Mouse (Mus musculus) 3T3-L1 (cell line): ENCODE results near the gene Iqsec1.

Source experiments
- DNase-seq: peaks from one replicate; pipeline ENCODE4 v3.0.0-alpha.2; 2015; ENCODE audit warnings: low read depth, low spot score

The Iqsec1 gene

DNA sequence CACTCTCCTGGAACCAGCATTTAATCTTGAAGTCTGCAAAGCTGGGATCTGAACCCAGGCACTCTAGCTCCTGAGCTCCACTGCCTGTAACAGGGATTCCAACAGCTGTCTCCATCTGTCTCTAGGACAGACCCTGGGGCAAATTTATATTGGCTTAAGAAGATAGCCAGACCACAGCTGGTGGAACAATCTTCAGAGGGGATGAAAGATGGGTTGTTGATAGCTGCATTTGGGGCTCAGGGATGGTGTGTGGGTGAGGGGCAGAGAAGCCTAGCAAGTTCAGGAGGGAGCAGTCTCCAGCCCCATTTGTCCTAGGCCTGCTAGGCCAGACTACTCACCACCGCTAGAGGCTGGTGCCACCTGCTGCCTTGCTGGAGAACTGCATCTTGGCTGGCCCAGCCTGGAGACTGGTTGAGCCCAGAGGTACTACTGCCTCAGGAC is 260.0 kb downstream of the Iqsec1 start:
- peak; percentile 89 for DNase-seq

DNA sequence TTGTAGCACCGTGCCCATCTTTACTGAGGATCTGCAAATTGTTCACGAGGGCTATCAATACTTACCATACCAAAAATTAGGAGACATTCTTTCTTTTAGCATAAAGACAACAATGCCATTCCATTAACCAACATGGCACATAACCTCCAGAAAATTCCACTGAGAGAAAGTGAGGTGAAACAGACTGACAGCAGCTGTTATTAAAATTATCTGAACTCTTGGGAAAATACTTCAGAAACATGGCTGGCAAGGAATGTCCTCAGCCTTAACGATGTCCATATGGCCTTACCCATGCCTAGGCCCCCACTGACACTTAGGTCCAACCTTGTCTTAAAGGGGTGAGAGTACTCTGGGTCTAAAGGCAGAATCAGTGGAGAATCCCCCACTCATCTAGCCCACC is 260.7 kb downstream of the Iqsec1 start:
- no peak for DNase-seq

DNA sequence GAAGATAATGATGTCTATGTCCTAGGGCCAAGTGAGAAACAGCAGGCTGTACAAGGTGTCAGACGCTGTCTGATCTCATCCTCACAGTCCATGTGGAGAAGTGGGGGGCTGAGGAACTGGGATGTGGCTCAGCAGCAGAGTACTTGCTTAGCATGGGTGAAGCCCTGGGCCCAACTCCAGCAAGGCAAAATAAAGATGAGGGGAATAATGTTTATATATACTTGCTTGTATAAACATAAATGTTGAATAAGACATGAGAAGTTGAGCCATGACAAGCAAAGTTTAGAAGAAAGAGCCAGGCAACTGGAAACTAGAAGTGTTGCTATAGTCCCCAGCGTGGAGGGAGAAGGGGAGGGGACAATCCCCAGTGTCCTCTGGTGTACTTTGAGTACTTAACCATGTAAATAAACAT is 261.8 kb downstream of the Iqsec1 start:
- DNase-seq: no peak

DNA sequence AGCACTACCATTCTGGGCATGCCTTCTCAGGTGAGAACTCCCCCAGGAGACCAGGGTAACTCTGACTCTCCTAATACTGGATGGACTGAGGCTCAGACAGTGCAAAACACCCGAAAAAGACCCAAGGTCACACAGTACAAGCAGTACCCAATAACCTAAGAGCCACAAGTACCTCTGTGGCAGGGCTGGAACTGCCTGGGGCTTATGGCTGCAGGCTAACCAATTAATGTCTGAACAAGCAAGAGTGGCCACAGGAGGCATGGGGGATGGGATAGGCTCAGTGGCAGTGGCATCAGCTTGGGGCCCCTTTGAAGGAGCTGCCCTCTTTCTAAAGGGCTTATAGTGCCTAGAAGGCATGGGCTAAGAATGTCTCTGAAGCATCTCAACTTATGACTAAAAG is 263.0 kb downstream of the Iqsec1 start:
- no peak for DNase-seq

DNA sequence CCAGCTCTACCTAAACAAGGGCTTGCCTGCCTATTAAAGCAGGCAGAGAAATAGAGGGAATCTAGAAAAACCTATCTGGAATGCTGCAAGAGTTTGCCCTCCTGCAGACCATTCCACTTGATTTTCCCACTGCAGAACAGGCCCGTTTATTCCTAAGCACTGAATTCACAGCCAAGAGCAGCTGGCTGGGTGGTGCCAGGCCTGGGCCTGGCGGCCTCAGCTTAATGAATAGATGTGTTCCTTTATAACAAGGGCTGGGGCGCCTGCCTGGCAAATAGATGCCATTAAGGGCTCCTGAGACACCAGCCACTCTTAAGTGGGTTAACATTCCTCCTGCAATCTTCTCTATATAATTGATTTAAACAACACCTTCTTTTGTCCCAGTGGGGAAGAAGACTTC is 265.5 kb downstream of the Iqsec1 start:
- DNase-seq: no peak

DNA sequence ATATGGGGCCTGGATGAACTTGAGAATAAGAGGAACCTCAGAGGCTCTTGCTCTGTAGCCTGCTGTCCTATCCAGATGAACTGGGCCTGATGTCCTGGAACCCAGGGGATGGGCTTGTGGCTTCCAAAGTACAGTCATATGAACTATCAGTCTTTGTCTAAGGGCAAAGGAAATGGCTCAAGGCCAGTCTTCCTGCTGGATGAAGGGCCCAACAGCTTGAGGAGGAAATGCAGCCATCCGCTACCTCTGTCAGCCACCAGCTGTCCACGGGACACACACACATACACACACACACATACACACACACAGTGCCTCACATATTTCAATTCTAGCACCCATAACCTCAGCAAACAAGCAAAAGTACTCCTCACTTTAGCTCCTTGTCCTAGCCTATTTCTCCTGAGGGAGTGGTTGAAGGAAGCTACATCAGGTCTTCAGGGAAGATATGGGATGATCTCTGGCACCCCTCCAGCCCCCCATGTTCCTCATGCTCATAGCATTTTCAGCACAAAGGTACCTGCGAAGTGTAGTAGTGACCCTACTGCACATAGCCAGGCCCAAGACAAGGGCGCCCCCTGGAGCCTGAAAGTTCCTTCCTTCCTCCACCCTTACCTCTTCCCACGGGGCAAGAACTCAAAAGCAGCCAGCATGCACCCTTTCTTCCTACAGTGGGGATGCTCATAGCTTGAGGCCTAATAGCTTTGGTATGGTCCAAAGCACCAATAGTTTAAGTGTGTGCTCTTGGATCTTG is 267.3 kb downstream of the Iqsec1 start:
- DNase-seq: no peak

DNA sequence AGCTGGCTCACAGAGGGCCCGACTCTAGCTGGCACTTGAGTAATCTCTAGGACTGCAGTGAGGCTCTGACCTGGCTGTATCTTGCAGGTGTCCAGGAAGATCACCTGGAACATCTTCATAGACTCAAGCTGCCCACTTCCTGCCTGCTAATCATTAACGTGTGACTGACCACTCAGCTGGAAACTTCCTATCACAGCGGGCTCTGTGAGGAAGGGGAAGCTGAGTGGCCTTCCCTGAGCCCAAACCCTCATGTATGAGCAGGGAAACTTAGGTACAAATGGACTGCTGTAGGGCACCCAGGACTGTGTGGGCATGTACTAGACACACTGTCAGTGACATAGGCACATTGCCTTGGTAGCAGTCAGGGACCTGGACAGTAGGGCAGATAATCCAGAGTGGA is 268.3 kb downstream of the Iqsec1 start:
- DNase-seq: no peak

DNA sequence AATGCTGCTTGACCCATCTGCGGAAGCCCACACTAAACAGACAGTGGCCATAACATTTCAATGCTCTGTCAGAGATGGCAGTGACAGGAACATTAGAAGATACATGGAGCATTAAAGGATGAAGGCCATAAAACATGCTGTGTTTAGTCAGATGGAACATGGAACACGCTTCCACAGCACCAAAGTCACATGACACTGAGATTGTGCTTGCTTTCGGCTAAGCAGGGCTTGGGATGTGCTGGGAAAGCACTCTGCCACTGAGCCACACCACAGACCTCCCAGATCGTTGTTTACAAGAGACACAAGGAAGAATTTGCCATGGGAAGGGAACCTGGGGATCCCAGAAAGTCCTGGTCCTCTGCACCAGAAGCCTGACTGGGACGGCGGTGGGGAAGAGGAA is 269.1 kb downstream of the Iqsec1 start:
- DNase-seq: no peak

DNA sequence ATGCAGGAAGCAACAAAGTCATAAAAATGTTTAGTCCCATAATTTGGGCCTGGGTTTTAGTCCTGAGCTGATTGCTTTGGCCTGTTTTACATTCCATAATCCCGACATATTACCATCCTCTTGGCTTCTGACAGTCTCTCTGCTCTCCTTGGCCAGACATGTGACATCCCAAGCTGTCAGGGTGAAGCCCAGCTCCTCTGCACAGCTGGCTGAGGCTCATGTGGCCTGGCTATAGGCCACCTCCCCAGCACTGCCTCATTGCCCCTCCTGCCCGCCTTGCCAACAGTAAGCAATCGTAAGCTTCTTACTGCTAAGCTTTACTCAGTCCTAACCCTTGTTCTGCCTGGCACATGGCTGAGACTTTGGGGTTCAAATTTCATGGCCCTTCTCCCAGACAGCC is 270.0 kb downstream of the Iqsec1 start:
- peak; percentile 70 for DNase-seq

DNA sequence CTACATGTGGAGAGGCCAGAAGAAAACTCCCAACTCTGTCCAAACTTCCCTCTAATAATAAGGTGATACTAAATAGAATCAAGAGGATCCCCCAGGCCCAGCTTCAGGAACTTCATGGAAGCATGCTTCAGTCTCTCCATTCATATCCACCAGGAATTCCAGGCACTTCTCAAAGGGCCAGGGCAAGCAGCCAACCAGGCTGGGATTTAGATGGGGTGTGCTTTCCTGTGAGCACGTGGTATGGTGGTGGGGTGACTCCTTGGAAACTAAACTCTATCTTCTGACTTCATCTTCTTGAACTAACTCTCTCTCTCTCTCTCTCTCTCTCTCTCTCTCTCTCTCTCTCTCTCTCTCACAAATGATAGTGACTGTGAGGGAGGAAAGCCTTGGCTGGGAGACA is 270.8 kb downstream of the Iqsec1 start:
- peak; percentile 74 for DNase-seq

DNA sequence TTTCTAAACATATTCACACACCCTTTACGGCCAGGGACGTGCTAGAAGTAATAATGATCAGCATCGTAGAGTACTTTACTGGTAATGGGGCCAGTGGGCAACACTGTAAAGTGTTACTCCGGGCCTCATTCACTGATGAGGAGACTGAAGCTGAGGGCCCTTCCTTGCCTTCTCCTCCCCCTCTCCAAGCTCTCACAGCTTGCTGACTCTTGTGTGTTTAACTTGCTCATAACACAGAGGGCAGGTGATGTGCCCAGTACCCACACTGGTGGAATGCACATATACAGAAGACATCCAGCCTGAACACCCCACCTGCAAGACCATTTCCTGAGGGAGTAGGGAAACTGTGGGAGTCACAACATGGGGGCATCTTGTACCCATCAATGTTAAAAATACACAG is 271.6 kb downstream of the Iqsec1 start:
- no peak for DNase-seq

DNA sequence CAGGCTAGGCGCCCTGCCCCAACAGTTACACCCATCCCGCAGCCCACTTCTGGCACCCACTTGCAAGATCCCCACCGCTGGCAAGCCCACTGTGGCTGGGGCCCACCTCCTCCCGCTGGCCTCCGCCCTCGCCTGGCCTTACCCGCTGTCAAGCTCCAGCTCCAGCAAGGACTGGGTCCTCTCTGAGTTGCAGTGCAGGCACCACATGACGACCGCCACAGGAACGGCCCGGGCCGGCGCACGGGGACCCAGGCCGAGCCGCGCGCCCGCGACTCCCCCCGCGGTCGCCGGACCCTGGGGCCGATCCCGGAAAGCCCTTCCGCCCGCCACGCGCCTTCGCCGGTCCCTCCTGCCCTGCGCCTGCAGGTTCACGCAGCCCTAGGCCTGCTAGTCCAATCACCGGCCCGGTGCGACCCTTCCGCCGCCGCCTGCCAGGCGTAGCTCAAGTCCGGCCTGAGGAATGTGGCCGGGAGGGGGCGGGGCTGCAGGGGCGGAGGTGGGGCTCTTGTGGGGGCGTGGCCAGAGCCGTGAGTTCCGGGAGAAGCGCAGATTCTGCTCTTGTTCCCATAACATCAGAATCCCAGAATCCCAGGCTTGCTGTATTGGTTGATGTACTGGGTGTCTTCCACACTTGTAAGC is 272.3 kb downstream of the Iqsec1 start:
- peak; percentile 90 for DNase-seq

DNA sequence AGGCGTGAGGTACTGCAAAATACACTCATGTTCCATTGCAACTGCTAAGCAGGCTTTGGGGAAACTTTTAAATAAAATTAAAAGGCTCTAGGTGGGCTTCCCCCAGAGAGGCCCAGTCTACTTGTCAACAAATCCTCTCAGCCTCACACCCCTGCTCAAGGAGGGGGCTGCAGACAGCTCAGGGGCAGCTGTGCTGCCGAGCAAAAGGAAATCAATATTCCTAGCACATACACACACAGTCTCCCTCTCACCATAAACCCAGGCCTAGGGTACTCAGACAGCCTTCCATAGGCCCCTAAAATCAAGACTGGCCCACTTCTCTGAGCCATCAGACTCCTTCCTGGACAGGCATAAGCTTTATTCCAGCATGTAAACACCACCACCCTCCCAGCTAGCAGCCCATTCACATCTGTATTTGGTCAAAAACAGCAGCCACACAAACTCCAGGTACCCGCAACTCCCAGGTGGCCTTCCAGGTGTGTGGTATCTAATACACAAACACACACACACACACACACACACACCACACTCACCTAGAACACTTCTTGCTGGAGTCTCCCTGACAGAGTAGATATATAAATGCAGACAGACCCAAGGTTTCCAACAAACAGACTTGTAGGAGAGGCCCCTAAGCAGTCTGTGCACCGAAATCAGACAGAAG is 273.1 kb downstream of the Iqsec1 start:
- no peak for DNase-seq

DNA sequence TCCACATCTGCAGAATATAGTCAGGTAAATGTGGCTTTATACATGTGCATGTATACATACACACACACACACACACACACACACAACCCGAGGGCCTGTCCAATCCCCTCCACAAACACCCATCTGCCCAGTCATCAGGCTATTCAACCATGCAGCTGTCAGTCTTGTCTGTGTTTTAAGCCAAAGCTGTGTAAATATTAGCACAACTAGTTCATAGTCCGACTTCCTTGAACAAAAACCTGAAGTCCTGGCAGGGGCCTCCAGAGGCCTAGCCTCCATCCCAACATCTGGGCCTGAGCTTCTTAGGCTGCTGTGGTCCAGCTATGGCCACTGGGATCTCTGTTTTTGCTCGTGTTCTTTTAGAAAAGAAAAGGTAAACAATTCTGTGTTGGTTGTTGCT is 274.8 kb downstream of the Iqsec1 start:
- no peak for DNase-seq

DNA sequence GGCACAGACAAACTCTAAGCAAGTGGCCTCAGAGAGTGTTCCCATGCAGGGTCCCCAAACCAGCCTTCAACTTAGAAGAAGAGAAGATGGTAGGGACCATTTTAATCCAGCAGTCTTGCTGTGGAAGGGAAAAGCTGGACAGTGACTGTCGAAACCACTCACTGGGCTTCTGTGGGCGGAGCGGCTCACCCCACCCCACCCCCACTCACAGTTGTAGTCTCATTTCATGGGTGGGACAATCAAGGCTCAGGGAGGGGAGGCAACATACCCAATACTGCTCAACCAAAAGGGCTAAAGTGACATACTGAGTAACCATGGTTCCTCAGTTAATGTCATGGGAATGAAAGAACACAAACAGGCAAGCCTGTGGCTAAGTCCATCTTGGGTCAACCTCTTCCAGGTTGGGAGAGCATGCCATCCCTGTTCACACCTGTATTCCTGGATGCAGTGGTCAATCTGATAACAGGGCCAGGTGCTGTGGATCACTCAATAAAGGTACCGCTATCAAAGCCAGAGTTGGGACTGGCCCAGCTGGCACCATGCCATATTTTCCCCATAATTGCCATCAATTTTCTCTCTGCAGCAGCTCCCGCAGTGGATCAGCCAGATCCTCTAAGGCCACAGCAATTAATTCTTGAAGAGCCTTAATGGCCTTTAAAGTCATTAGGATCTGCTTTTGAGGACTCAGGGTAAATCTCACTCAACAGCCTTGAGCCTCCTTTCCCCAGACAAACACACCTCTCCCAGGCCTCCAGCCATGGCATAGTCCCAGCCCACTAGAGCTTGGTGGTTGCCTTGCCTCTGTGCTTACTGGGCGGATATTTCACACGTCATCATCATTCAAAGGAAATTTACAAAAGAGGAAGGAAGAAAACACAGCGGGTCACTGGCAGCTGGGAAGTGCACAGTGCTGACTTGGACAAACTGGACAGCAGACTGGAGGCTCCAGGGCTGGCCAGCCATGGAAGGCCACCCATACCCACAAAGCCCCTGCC is 275.7 kb downstream of the Iqsec1 start:
- DNase-seq: no peak

DNA sequence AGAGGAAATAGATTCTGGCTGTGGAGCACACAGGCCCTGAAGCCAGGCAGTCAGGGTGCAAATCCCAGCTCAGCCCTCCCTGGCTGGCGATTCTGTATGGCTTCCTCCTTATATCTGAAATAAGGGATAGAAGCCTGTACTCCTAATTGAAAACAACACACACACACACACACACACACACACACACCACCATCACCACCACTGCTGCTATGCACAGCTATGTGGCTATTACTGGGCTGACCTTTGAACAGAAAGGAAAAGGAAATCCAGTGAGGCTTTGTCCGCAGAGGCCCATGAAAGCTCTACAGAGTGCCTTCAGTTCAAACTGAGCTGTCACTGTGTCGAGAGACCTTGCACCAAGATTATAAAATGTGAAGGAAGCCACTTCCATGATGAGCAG is 276.4 kb downstream of the Iqsec1 start:
- no peak for DNase-seq

DNA sequence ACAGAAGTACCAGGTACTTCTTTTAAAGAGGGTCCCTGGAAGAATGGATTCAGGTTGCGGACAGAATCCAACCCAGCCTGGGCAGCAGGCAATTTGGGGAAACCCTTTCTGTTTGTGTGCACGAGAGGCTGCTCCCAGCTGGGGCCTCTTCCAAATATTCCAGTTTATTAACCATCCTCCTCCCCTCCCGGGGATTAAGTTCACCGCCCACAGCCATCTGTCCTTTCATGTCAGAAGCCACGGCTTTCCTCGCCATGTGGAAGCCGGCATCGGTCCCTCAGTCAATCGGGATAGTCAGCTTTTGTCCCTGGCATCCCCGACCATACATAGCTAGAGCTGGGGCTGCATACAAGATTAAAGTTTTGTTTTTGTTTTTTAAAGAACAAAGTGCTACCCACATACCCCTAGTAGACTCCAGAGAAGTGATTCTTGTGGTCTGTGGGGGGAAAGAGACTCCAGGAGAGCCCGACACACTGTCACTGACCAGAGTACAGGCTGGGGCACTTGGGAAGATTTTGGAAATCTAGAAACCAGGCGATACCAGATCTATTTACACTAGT is 276.9 kb downstream of the Iqsec1 start:
- no peak for DNase-seq

DNA sequence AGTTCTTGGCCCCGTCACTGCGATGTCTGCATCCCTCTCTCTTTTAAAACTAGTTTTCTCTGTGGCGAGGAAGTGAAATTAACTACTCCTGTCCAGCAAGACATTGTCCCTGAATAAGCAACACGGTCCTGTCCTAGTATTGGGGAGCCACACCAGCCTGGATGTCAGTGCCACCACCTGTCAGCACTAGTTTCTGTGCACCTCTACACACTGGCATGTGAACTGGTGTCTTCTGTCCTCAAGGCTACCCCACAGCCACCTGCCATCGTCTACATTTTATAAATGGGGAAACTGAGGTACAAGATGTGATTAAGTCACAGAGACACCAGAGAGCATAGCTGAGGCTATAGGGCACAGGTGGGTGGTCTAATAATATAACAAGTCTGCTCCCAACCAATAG is 277.7 kb downstream of the Iqsec1 start:
- DNase-seq: no peak

DNA sequence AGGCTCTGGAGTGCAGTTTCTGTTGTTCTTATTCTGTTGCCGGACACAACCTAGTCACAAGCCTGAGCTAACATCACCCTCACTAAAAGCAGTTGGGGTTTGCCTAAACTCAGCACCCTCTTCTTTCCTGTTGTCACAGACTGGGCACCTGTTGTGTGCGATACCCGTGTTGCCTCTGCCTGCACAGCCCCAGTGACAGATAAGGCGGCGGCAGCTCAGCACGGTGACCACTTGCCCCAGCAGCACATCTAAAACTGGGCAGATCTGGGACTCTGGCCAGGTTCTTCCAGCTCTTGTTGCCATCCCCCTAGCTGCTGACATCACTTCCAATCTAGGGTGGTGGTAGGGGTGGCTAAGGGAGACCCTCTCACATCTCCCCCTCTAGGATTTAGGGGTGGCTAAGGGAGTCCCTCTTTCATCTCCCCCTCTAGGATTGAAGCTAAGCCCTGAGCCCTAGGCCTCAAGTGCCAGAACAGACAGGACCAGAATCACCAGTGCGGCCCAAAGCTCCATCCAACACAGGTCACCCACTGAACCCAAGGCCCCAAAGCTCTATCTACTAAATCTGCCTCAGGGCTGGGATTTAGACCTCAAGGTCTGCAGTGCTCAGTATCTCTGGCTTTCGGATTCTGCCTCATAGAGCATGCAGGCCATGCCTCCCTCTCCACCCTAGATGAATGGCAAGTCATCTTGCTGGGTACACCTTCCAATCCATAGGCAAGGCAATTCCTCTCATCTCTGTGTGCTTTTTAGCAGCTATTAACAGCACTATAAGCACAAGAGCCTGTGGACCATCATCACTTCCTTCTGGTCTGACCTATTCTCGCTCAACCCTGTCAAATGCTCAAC is 278.3 kb downstream of the Iqsec1 start:
- no peak for DNase-seq

DNA sequence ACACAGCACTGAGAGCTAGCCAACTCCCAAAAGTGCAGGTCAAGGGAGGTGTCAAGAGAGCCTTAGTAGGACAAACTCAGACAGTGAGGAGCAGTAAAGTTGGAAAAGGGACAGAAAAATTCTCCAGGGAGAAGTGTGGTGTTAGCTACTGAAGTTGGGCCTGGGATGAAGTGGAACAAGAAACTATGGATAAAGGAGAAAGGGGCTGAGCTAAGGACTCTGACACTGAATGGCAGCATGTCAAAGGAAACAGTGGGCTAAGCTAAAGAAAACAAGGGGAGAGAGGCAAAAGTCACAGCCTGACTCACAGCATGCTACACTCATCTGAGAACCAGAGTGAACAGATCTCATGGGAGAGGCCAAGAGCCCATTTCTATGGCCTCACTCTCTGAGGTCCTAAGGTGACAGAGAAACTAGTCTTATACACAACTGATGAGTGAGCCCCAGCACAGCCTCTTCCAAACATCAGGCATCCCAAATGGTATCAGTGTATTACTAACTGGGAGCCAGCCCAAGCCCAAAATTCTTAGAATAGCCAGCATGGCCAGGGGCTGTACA is 280.3 kb downstream of the Iqsec1 start:
- DNase-seq: peak; percentile 54
